Mouse (Mus musculus): Measurements from ENCODE around the gene Dennd2d. TPM values are rescaled to one million over a fixed set of nuclear protein-coding genes. Genes with fewer than 3 reads are reported as not detected.
A peak's percentile ranks its signal among the peaks of the same experiment; 100 is the strongest.

Gene Dennd2d
- total and polyA plus RNA-seq, 3 experiments, result 4.5 to 8.0 TPM; not detected in 1

GRCm38 (mm10) chr3:106547171-106547923 is 65.1 kb downstream of the Dennd2d start, which contains the start of the genes Dram2 and Cept1:
Gene Dram2, plus strand, starts transcription at chr3:106547798.
Gene Cept1, minus strand, starts transcription at chr3:106547802.
- H3K27me3 ChIP-seq (ENCODE audit: control insufficient read depth in 1 of 2, insufficient read depth in 2 of 2, low read length in 2 of 2), result no peaks in the 10 kb centered on the region
- peak within 1 kb of the TSS; percentile 70 for H3K27ac ChIP-seq (ENCODE audit: control insufficient read depth, low read depth, low read length)
- DNase-seq (ENCODE audit: low read depth, low spot score), result peak; percentile 97
- H3K9me3 ChIP-seq (replicated peaks; ENCODE audit: insufficient read depth, low read length), result no peaks in the 10 kb centered on the region
- peaks cover 16 to 22% of the 10 kb centered on the region in 2 experiments for H3K4me1 ChIP-seq (ENCODE audit: control insufficient read depth in 1 of 2, insufficient read depth in 2 of 2, low read length in 2 of 2)
- peak within 1 kb of the TSS; percentile 87 for H3K9ac ChIP-seq (ENCODE audit: control insufficient read depth, low read depth, low read length, poor library complexity, severe bottlenecking)
- peak within 1 kb of the TSS; percentile 87 to 99 for H3K4me3 ChIP-seq (ENCODE audit: control insufficient read depth in 1 of 2, insufficient read depth in 1 of 2, low read depth in 2 of 2, low read length in 2 of 2)
- TF ChIP-seq MAX (IDR thresholded peaks at IDR 0.05; ENCODE audit: low read length) (no peak), TCF12 (IDR thresholded peaks at IDR 0.05; ENCODE audit: low read depth, low read length) (peak; percentile 69), USF2 (IDR thresholded peaks at IDR 0.05; ENCODE audit: borderline replicate concordance in 1 of 2, insufficient read depth in 1 of 2, low read depth in 1 of 2, low read length in 2 of 2) (no peak), ETS1 (IDR thresholded peaks at IDR 0.05; ENCODE audit: low read depth, low read length) (peak; percentile 35; the same call in 1 of the 2 replicates), EP300 (IDR thresholded peaks at IDR 0.05; ENCODE audit: low read depth in 1 of 2, low read length in 2 of 2) (no peak), SMC3 (IDR thresholded peaks at IDR 0.05; ENCODE audit: low read depth, low read length) (no peak), BHLHE40 (IDR thresholded peaks at IDR 0.05; ENCODE audit: borderline replicate concordance, low read depth, low read length) (no peak), NRF1 (IDR thresholded peaks at IDR 0.05; ENCODE audit: insufficient read depth, low read depth, low read length, poor library complexity, severe bottlenecking) (peak; percentile 58), ZMIZ1 (IDR thresholded peaks at IDR 0.05; ENCODE audit: low read depth, low read length) (peak; percentile 90), GATA1 (IDR thresholded peaks at IDR 0.05; ENCODE audit: low read depth, low read length) (no peak), ZKSCAN1 (IDR thresholded peaks at IDR 0.05; ENCODE audit: low read depth, low read length) (no peak), ELF1 (IDR thresholded peaks at IDR 0.05; ENCODE audit: low read depth, low read length) (no peak), SIN3A (IDR thresholded peaks at IDR 0.05; ENCODE audit: low read length) (no peak; the same call in 1 of the 2 replicates), POLR2AphosphoS2 (IDR thresholded peaks at IDR 0.05; ENCODE audit: low read length) (peak; percentile 84), JUND (IDR thresholded peaks at IDR 0.05; ENCODE audit: low read depth, low read length) (no peak), MXI1 (IDR thresholded peaks at IDR 0.05; ENCODE audit: low read depth, low read length) (no peak; the same call in none of the 2 replicates), MAZ (IDR thresholded peaks at IDR 0.05; ENCODE audit: low read depth, low read length) (peak; percentile 87), ZNF384 (IDR thresholded peaks at IDR 0.05; ENCODE audit: low read depth, low read length) (no peak), POLR2AphosphoS5 (IDR thresholded peaks at IDR 0.05; ENCODE audit: borderline replicate concordance, low read depth, low read length) (no peak), MEF2A (IDR thresholded peaks at IDR 0.05; ENCODE audit: extremely low read depth, insufficient replicate concordance, low read depth, low read length, poor library complexity, severe bottlenecking) (peak; percentile 41; the same call in 1 of the 2 replicates), CHD2 (IDR thresholded peaks at IDR 0.05; ENCODE audit: low read length) (no peak), TBP (IDR thresholded peaks at IDR 0.05; ENCODE audit: low read depth, low read length) (peak; percentile 81), CTCF (IDR thresholded peaks at IDR 0.05 in 2 of 3, conservative IDR thresholded peaks at IDR 0.05 in 1 of 3; ENCODE audit: control insufficient read depth in 1 of 3, insufficient read depth in 1 of 3, low read depth in 2 of 3, low read length in 3 of 3, poor library complexity in 1 of 3, severe bottlenecking in 1 of 3) (no peak), HCFC1 (IDR thresholded peaks at IDR 0.05; ENCODE audit: low read depth, low read length) (peak; percentile 88), CHD1 (IDR thresholded peaks at IDR 0.05; ENCODE audit: low read depth, low read length) (no peak), MAFK (IDR thresholded peaks at IDR 0.05; ENCODE audit: borderline replicate concordance, low read depth, low read length) (no peak), RAD21 (IDR thresholded peaks at IDR 0.05; ENCODE audit: low read depth, low read length) (no peak), KAT2A (conservative IDR thresholded peaks at IDR 0.05; ENCODE audit: low read depth, low read length) (peak; percentile 68), E2F4 (IDR thresholded peaks at IDR 0.05; ENCODE audit: borderline replicate concordance, low read depth, low read length) (no peak), RCOR1 (IDR thresholded peaks at IDR 0.05; ENCODE audit: low read depth, low read length) (no peak), POLR2A (IDR thresholded peaks at IDR 0.05; ENCODE audit: control insufficient read depth in 1 of 2, insufficient read depth in 1 of 2, low read depth in 1 of 2, low read length in 2 of 2, poor library complexity in 1 of 2) (peak; percentile 83), NELFE (IDR thresholded peaks at IDR 0.05; ENCODE audit: low read depth, low read length) (peak; percentile 92), MYC (IDR thresholded peaks at IDR 0.05; ENCODE audit: low read depth, low read length) (no peak), ZC3H11A (IDR thresholded peaks at IDR 0.05; ENCODE audit: low read depth, low read length) (no peak), MYB (IDR thresholded peaks at IDR 0.05; ENCODE audit: low read depth, low read length) (no peak)
- H3K79me2 ChIP-seq (ENCODE audit: control insufficient read depth, insufficient read depth, low read length, poor library complexity), result peaks cover 29% of the 10 kb centered on the region
- H3K36me3 ChIP-seq (ENCODE audit: control insufficient read depth in 1 of 2, insufficient read depth in 2 of 2, low read length in 2 of 2), result peaks cover 0 to 36% of the 10 kb centered on the region in 2 experiments; a peak in 2 of 4 replicates
